Mouse (Mus musculus) bone marrow macrophage, adult 2 months (primary cell): ENCODE measurements around the gene Rnf11.

Source experiments
- CTCF ChIP-seq: IDR thresholded peaks from 2 replicates; pipeline ENCODE4 v1.5.1; 2012; ENCODE audit warnings: low read depth, mild to moderate bottlenecking, low read length, moderate library complexity
- POLR2A ChIP-seq: IDR thresholded peaks from 2 replicates; pipeline ENCODE4 v1.6.1; 2012; ENCODE audit warnings: mild to moderate bottlenecking, low read depth, low read length, borderline replicate concordance

DNA sequence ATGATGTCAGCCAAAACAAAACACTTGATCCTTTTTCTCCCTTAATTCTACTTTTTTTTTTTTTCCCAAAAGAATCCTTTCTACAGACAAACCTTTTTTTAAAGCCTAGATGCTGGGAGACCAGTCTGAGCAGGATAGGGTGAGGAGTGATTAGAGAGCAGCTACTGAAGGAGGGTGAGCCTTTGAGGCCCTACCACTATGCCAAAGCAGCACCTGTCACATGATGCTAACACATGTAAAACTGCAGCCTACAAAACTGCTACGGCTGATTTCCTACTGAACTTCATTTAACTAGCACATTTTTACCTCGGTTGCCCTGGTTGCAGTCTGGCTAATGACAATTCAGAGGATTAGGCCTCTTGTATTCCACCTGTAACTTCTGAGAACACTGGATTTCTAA is 39.6 kb downstream of the Rnf11 start:
- TF ChIP-seq CTCF (no peak), POLR2A (no peak)
